Mouse (Mus musculus): Measurements from ENCODE around the gene Ggt5. TPM values are rescaled to one million over a fixed set of nuclear protein-coding genes. Genes with fewer than 3 reads are reported as not detected.

The Ggt5 gene
- polyA plus RNA-seq, 1 experiment from 2014 or later = 9.5 TPM

DNA sequence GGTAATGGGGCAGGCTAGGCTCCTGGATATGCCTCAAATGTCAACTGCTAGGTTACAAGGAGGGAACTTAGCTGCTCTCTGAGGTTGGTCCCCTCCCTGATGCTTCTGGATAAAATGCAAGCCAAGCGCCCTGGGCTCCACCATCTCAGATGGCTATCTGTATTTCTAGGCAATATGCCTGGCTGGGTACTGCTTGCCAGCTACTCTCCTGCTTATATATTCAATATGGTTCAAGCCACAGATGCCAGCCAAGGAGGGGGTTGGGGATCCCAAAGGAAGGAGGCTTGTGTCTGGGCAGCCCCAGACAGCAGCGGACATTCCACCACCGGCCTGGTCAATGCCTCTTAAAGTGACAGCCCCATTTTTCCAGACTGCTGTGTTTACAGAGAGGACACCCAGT, 30.6 kb upstream of the Ggt5 start:
- Histone ChIP-seq H3K4me2 (replicated peaks; ENCODE audit: low read depth, low read length) (peak overlapping the region; percentile 99), H3K9ac (replicated peaks; ENCODE audit: low read length) (no peak overlapping the region), H3K4me3 (ENCODE audit: low read length) (no peak overlapping the region), H3K27ac (ENCODE audit: low read length) (no peak overlapping the region), H3K27me3 (ENCODE audit: insufficient read depth, low read length) (peaks cover 24% of the 10 kb centered on the region), H3K9me3 (ENCODE audit: low read length) (no peaks in the 10 kb centered on the region), H3K4me1 (ENCODE audit: insufficient read depth, low read length) (peaks cover 44% of the 10 kb centered on the region), H3K36me3 (ENCODE audit: insufficient read depth, low read length) (no peaks in the 10 kb centered on the region)
- no peak for ATAC-seq (ENCODE audit: low FRiP score, low TSS enrichment)
- 24% methylated on average over 3 of the region's 3 CpGs for WGBS

DNA sequence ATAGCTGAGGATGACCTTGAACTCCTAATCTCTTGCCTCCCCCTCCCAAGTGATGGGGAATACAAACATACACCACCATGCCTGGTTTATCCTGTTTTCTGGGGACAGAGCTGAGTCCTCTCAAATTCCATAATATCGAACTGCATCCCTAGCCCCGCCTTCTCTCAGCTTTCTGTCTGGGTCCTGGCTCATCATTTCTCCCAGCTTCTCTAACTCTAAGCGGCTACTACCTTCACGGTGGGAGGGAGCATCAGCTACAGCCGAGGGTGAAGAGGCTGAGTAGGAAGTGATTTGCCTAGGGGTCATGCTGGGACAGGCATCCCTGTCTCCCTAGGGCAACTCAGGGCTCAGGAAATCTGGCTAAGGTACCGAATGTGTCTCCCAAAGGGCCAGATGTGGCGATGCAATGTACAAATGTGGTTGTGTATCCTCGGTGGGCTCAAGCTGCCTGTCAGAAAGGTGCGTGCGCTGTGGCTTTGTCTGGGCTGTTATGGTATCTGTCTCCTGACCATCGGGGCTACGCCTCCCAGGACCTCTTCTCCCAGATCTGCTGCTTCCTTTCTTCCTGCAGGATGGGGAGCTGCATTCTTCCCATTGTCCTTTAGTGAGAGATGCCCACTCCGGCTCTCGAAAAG, 30.0 kb upstream of the Ggt5 start:
- no peak for ATAC-seq (ENCODE audit: low FRiP score, low TSS enrichment)
- Histone ChIP-seq H3K4me1 (ENCODE audit: insufficient read depth, low read length) (peaks cover 44% of the 10 kb centered on the region), H3K27ac (ENCODE audit: low read length) (no peak overlapping the region), H3K9ac (replicated peaks; ENCODE audit: low read length) (peak overlapping the region; percentile 85), H3K4me2 (replicated peaks; ENCODE audit: low read depth, low read length) (peak overlapping the region; percentile 99), H3K9me3 (ENCODE audit: low read length) (no peaks in the 10 kb centered on the region), H3K27me3 (ENCODE audit: insufficient read depth, low read length) (peaks cover 24% of the 10 kb centered on the region), H3K4me3 (ENCODE audit: low read length) (peak overlapping the region; percentile 59), H3K36me3 (ENCODE audit: insufficient read depth, low read length) (no peaks in the 10 kb centered on the region)
- WGBS = 6% methylated on average over 14 of the region's 14 CpGs

DNA sequence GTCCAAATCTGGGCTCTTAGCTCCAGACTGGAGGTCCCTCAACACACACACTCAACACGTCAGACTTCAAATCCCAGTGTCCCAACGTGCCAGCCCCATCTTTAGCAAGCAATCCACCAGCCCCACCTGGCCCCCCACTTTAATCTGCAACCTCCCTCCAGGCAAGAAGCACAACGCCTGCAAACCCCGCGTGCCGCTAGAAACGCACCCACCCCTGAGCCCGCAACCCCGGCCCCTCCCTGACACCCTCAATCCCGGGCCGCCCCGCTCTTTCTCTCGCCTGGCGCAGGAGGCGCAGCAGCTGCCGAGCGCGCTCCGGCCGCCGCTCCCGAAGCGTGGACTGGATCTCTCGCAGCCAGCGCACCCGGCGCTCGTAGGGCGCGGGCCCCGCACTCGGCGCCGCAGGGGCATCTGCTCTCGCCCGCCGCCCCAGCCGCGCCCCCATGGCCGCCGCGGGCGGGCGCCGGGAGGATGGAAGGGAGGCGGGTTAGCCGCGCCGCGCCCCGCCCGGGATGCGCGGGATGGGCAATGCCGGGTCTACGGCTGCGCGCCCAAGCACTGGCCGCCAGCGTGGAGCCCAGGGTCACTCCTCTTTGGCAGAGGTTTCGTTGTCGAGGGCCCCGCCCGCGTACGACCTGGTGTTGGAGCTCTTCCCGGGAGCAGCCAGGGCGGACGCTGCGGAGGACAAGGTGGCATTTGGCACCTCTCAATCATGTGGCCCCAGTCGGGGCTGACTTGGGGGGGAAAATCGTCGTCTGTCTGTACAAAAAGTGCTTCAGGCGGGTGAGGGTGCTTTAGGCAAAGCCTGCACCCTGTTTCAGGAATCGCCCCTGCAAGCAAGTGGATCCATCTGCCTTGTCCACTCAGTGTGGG, 29.2 kb upstream of the Ggt5 start, which contains the start of gene Lrrc75b:
TSS of gene Lrrc75b (minus strand) at position 655 of the 873 bp plus-strand sequence.
- H3K9me3 ChIP-seq (ENCODE audit: low read length) = no peaks in the 10 kb centered on the region
- 0 out of 2 replicates have a peak within 1 kb of the TSS, but pooled peaks have one; percentile 7 for H3K27ac ChIP-seq (ENCODE audit: low read length)
- peaks cover 24% of the 10 kb centered on the region for H3K27me3 ChIP-seq (ENCODE audit: insufficient read depth, low read length)
- under 1% methylated on average over 66 of the region's 75 CpGs for WGBS
- peaks cover 44% of the 10 kb centered on the region for H3K4me1 ChIP-seq (ENCODE audit: insufficient read depth, low read length)
- peak within 1 kb of the TSS; percentile 85 for H3K9ac ChIP-seq (replicated peaks; ENCODE audit: low read length)
- H3K4me3 ChIP-seq (ENCODE audit: low read length) = peak within 1 kb of the TSS; percentile 59
- H3K36me3 ChIP-seq (ENCODE audit: insufficient read depth, low read length) = no peaks in the 10 kb centered on the region
- peak within 1 kb of the TSS; percentile 99 for H3K4me2 ChIP-seq (replicated peaks; ENCODE audit: low read depth, low read length)
- peak; percentile 24; the same call in 1 of the 2 replicates for ATAC-seq (ENCODE audit: low FRiP score, low TSS enrichment)

DNA sequence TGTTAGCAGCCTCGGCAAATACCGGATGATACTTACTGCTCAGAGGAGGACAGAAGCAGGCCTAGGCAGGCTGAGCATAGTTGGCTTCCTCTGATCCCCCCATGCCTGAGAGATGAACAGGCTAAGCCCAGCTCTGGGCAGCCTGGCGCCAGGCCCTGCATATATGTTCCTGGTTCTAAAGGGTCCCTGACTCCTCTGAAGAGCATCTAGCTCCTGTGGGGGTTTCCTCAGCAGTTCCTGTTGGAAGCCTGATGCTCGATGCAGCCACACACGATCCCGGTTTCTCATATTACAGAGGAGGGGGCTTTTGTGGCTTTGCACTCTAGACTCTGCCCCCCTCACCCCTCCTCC, 28.6 kb upstream of the Ggt5 start:
- H3K36me3 ChIP-seq (ENCODE audit: insufficient read depth, low read length) = no peaks in the 10 kb centered on the region
- H3K4me2 ChIP-seq (replicated peaks; ENCODE audit: low read depth, low read length) = peak overlapping the region; percentile 99
- H3K9ac ChIP-seq (replicated peaks; ENCODE audit: low read length) = peak overlapping the region; percentile 85
- H3K27me3 ChIP-seq (ENCODE audit: insufficient read depth, low read length) = peaks cover 24% of the 10 kb centered on the region
- no peak overlapping the region for H3K27ac ChIP-seq (ENCODE audit: low read length)
- H3K4me1 ChIP-seq (ENCODE audit: insufficient read depth, low read length) = peaks cover 44% of the 10 kb centered on the region
- H3K9me3 ChIP-seq (ENCODE audit: low read length) = no peaks in the 10 kb centered on the region
- ATAC-seq (ENCODE audit: low FRiP score, low TSS enrichment) = no peak
- WGBS = 17% methylated on average over 6 of the region's 6 CpGs
- H3K4me3 ChIP-seq (ENCODE audit: low read length) = peak overlapping the region; percentile 59

DNA sequence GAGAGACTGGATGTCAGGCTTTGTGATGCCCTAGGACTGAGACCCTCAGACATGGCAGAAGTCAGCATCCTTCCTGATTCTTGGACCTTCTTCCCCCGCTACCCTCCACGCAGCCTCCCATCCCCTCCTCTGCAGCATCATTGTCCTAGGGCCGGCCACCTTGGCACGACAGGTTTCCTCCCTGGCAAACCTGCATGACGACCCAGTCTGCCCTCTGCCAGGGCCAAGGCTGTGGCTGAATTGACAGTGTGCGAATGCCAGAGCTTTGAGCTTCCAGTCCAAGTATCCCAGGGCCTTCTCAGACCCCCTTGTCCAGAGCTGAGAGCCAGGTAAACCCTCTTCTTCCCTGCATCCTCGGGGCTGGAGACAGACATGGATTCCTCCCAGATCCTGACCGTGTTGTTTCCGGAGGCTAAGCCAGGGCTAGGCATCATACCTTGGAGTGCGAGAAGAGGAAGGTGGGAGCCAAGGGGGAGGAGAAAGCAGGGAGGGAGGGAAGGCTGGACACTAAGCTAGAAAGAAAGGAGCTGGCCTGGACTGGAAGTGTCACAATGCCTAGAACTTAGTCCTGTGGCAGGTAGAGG, 28.0 kb upstream of the Ggt5 start, which contains the start of gene Ggt1:
TSS of gene Ggt1 (plus strand) at position 534 of the 584 bp plus-strand sequence.
- no peaks in the 10 kb centered on the region for H3K36me3 ChIP-seq (ENCODE audit: insufficient read depth, low read length)
- peaks cover 24% of the 10 kb centered on the region for H3K27me3 ChIP-seq (ENCODE audit: insufficient read depth, low read length)
- peaks cover 47% of the 10 kb centered on the region for H3K4me1 ChIP-seq (ENCODE audit: insufficient read depth, low read length)
- peak within 1 kb of the TSS; percentile 99 for H3K4me2 ChIP-seq (replicated peaks; ENCODE audit: low read depth, low read length)
- H3K27ac ChIP-seq (ENCODE audit: low read length) = no peak within 1 kb of the TSS
- no peak for ATAC-seq (ENCODE audit: low FRiP score, low TSS enrichment)
- 67% methylated on average over 10 of the region's 10 CpGs for WGBS
- peak within 1 kb of the TSS; percentile 59; the same call in 1 of the 2 replicates for H3K4me3 ChIP-seq (ENCODE audit: low read length)
- no peaks in the 10 kb centered on the region for H3K9me3 ChIP-seq (ENCODE audit: low read length)
- peak within 1 kb of the TSS; percentile 85 for H3K9ac ChIP-seq (replicated peaks; ENCODE audit: low read length)

DNA sequence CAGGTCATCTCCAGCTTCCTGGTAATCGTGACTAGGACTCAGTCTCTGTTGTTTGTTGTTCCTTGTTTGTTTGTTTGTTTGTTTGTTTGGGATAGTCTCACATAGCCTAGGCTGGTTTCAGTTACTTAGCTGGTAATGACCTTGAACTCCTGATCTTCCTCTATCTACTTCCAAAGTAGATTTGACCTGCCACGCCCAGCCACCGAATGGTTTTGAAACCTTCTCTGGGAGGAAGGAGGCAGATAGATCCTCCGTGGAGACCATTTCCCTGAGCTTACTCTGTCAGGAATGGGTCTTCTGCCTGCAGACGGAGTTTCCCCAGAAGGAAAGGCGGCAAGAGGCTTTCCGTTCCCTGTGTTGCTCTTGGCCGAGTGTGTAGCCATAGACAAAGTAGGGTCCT, 26.5 kb upstream of the Ggt5 start:
- ATAC-seq (ENCODE audit: low FRiP score, low TSS enrichment) = no peak
- peaks cover 37% of the 10 kb centered on the region for H3K4me1 ChIP-seq (ENCODE audit: insufficient read depth, low read length)
- H3K27ac ChIP-seq (ENCODE audit: low read length) = no peak overlapping the region
- H3K9me3 ChIP-seq (ENCODE audit: low read length) = no peaks in the 10 kb centered on the region
- H3K4me2 ChIP-seq (replicated peaks; ENCODE audit: low read depth, low read length) = no peak overlapping the region
- H3K9ac ChIP-seq (replicated peaks; ENCODE audit: low read length) = no peak overlapping the region
- WGBS = 88% methylated on average over 8 of the region's 8 CpGs
- H3K36me3 ChIP-seq (ENCODE audit: insufficient read depth, low read length) = no peaks in the 10 kb centered on the region
- H3K27me3 ChIP-seq (ENCODE audit: insufficient read depth, low read length) = peaks cover 24% of the 10 kb centered on the region
- H3K4me3 ChIP-seq (ENCODE audit: low read length) = no peak overlapping the region

DNA sequence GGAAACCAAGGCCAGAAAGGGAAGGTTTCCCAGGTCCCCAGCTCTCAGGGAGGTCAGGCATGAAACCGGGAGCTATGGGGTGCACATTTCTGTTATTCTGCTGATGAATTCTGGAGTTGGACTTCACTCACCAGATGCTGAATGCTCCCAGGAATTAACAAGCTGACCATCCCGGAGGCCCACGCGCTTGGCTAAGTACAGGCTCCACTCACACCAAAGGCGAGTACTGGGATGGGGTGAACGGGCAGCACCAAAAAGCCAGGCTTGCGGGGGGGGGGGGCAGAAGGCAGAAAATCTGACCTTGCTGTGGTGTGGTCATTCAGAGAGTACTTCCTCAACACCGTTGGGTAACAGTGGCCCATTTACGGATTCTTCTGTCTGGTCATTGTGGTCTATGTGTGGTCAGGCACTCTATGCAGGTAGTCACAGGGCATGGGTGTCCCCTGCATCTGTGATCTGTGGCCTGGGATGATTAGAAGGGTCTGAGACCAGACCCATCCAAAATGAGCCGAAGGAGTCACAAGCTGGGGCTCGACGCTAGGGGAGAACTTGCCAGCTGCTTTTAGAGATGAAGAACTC, 24.4 kb upstream of the Ggt5 start:
- no peak for ATAC-seq (ENCODE audit: low FRiP score, low TSS enrichment)
- peaks cover 27% of the 10 kb centered on the region for H3K4me1 ChIP-seq (ENCODE audit: insufficient read depth, low read length)
- 0 out of 2 replicates have a peak overlapping the region, but pooled peaks have one; percentile 0 for H3K4me3 ChIP-seq (ENCODE audit: low read length)
- H3K27ac ChIP-seq (ENCODE audit: low read length) = peak overlapping the region; percentile 89
- peaks cover 20% of the 10 kb centered on the region for H3K27me3 ChIP-seq (ENCODE audit: insufficient read depth, low read length)
- H3K4me2 ChIP-seq (replicated peaks; ENCODE audit: low read depth, low read length) = no peak overlapping the region; the same call in 1 of the 2 replicates
- H3K36me3 ChIP-seq (ENCODE audit: insufficient read depth, low read length) = no peaks in the 10 kb centered on the region
- 78% methylated on average over 12 of the region's 12 CpGs for WGBS
- H3K9me3 ChIP-seq (ENCODE audit: low read length) = no peaks in the 10 kb centered on the region
- no peak overlapping the region for H3K9ac ChIP-seq (replicated peaks; ENCODE audit: low read length)

DNA sequence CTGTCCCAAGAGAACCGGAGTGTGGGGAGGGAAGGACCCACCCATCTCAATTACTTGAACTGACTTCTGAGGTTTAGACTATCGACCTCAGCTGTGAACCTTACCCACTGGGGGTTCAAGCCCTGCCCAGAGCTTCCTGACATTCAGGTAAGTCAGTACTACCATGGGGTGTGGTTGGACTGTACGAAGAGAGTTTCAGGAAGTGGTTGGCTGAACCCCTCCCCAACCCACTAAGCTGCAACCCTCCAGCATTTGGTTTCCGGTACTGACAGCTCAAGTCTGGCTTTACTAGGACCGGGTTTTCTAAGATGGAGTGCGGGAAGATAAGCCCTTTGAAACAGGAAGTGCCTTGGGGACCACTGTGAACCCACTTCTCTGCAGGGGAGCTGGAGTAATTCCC, 23.7 kb upstream of the Ggt5 start:
- Histone ChIP-seq H3K4me2 (replicated peaks; ENCODE audit: low read depth, low read length) (no peak overlapping the region), H3K27me3 (ENCODE audit: insufficient read depth, low read length) (peaks cover 14% of the 10 kb centered on the region), H3K9me3 (ENCODE audit: low read length) (no peaks in the 10 kb centered on the region), H3K4me3 (ENCODE audit: low read length) (0 out of 2 replicates have a peak overlapping the region, but pooled peaks have one; percentile 0), H3K27ac (ENCODE audit: low read length) (peak overlapping the region; percentile 89), H3K9ac (replicated peaks; ENCODE audit: low read length) (no peak overlapping the region; the same call in 1 of the 2 replicates), H3K36me3 (ENCODE audit: insufficient read depth, low read length) (no peaks in the 10 kb centered on the region), H3K4me1 (ENCODE audit: insufficient read depth, low read length) (peaks cover 22% of the 10 kb centered on the region)
- 46% methylated on average over 6 of the region's 6 CpGs for WGBS
- peak; percentile 8; the same call in 1 of the 2 replicates for ATAC-seq (ENCODE audit: low FRiP score, low TSS enrichment)

DNA sequence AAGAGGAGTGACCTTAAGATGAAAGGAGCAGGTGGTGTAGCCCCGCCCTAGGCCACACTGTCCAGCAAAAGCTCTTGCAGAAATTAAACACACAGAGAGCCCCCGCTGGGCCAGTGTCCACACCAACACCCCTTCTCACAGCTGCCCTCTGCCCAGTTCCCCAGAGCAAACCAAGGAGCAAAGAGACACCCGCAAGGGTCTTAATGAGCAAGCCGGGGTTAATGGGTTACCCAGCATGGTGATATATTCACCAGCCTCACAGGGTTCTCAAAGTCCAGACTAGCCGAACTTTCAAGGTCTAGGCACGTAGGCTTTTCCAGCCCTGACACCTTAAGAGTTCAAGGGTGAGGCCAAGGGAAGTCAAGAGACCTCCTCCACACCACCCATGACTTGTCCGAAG, 23.2 kb upstream of the Ggt5 start:
- H3K9ac ChIP-seq (replicated peaks; ENCODE audit: low read length) = no peak overlapping the region; the same call in 1 of the 2 replicates
- H3K36me3 ChIP-seq (ENCODE audit: insufficient read depth, low read length) = no peaks in the 10 kb centered on the region
- peak overlapping the region; percentile 89 for H3K27ac ChIP-seq (ENCODE audit: low read length)
- 50% methylated on average over 7 of the region's 7 CpGs for WGBS
- no peak overlapping the region for H3K4me2 ChIP-seq (replicated peaks; ENCODE audit: low read depth, low read length)
- peaks cover 18% of the 10 kb centered on the region for H3K4me1 ChIP-seq (ENCODE audit: insufficient read depth, low read length)
- peak; percentile 90 for ATAC-seq (ENCODE audit: low FRiP score, low TSS enrichment)
- peaks cover 9% of the 10 kb centered on the region for H3K27me3 ChIP-seq (ENCODE audit: insufficient read depth, low read length)
- peak overlapping the region; percentile 21 for H3K4me3 ChIP-seq (ENCODE audit: low read length)
- no peaks in the 10 kb centered on the region for H3K9me3 ChIP-seq (ENCODE audit: low read length)
